In genomic region chr8:12134200-12134599, GRCm38 (mm10) we compare ENCODE assay signal across 14 mouse cellular contexts.
"Had no signal": no experiment of that assay in that cellular context is flagged by ENCODE, and none has a peak within 500 bp of the region (broad histone marks: within the 10 kb centered on the region; RNA-seq: fewer than 3 reads in every experiment).

No protein-coding gene starts in this region.

- H3K4me1 ChIP-seq: stomach, embryonic 15.5 days had no signal

- ATAC-seq: midbrain, embryonic 13.5 days; midbrain, embryonic 15.5 days had no signal

- H3K36me3 ChIP-seq: midbrain, embryonic 10.5 days; midbrain, embryonic 13.5 days; midbrain, embryonic 15.5 days; neural tube, embryonic 12.5 days; stomach, embryonic 15.5 days had no signal

- H3K4me2 ChIP-seq: lung, embryonic 14.5 days; midbrain, embryonic 13.5 days; midbrain, embryonic 15.5 days; neural tube, embryonic 12.5 days; stomach, embryonic 15.5 days had no signal

- H3K27ac ChIP-seq: midbrain, embryonic 10.5 days; midbrain, embryonic 13.5 days; midbrain, embryonic 15.5 days; neural tube, embryonic 12.5 days; stomach, embryonic 15.5 days; stomach, postnatal 0 days had no signal

- H3K9ac ChIP-seq: lung, embryonic 14.5 days; midbrain, embryonic 13.5 days; midbrain, embryonic 15.5 days; neural tube, embryonic 12.5 days; stomach, embryonic 15.5 days had no signal

- H3K4me3 ChIP-seq: midbrain, embryonic 10.5 days; midbrain, embryonic 13.5 days; midbrain, embryonic 15.5 days; neural tube, embryonic 12.5 days; stomach, embryonic 15.5 days had no signal

- DNase-seq: lung, adult 18-20 months; lung, embryonic 14.5 days; lung, postnatal 10 days; lung, postnatal 4 days; right cerebral cortex, postnatal 14 days; thymus, adult 2 months; thymus, postnatal 25 days; thymus, postnatal 4 days had no signal

- H3K9me3 ChIP-seq: midbrain, embryonic 10.5 days; midbrain, embryonic 13.5 days; midbrain, embryonic 15.5 days; neural tube, embryonic 12.5 days; stomach, embryonic 15.5 days had no signal
